Mouse (Mus musculus): ENCODE measurements around the gene Mrpl24. TPM values are rescaled to one million over a fixed set of nuclear protein-coding genes. Genes with fewer than 3 reads are reported as not detected.
A peak's percentile ranks its signal among the peaks of the same experiment; 100 is the strongest.

Gene Mrpl24
- polyA plus RNA-seq, 1 experiment from 2014 or later: 48.3 TPM

DNA sequence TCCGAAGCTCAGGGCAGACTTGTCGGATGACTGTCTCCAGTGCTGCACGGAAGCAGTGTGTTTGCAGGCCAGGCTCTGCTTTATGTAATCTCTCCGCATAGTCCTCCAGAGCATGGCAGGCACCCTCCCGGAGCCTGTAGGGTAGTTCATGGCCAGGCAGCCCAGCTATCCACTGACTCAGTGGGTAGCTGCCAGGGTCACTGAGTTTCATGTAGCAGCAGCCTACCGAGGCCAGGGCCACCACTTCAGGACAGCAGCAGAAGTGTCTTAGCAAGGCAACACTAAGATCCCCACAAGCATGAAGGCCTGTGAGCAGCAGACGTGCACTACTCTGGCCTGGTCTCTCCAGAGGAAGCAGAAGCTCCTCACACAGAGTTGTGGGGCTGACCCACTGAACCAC is 5.7 kb downstream of the Mrpl24 start:
- Histone ChIP-seq H3K4me3 (ENCODE audit: low read length) (no peak overlapping the region), H3K36me3 (ENCODE audit: control insufficient read depth, insufficient read depth, low read length) (peaks cover 33% of the 10 kb centered on the region), H3K27ac (ENCODE audit: low read depth, low read length) (no peak overlapping the region), H3K4me1 (ENCODE audit: control insufficient read depth, insufficient read depth, low read depth, low read length) (peaks cover 12% of the 10 kb centered on the region), H3K27me3 (replicated peaks; ENCODE audit: control insufficient read depth, insufficient read depth, low read length) (no peaks in the 10 kb centered on the region), H3K9me3 (ENCODE audit: control insufficient read depth, low read length) (no peaks in the 10 kb centered on the region), H3K9ac (ENCODE audit: low read depth, low read length) (no peak overlapping the region), H3K4me2 (ENCODE audit: low read length) (no peak overlapping the region)
- no peak for ATAC-seq
- 89% methylated on average over 7 of the region's 7 CpGs for WGBS

DNA sequence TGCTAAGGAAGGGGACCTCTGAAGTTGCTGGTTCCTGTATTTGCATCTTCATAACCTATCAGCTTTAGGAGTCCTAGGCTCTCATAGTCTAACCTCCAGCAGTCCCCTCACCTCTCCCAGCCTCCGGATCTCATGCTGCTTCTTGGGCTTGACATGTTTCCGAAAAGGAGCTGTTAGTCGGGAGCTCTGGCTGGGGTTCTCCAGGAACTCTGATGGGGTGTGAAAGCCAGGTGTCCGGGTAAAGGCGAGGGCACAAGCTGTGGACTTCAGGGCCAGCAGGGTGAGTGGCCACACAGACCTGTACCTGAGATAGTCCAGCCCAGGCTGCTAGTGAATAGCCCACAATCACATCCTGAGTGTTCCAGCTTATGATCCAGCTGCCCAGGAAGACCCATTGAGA is 8.1 kb downstream of the Mrpl24 start:
- 90% methylated on average over 5 of the region's 5 CpGs for WGBS
- H3K4me2 ChIP-seq (ENCODE audit: low read length): no peak overlapping the region
- H3K27me3 ChIP-seq (replicated peaks; ENCODE audit: control insufficient read depth, insufficient read depth, low read length): no peaks in the 10 kb centered on the region
- peaks cover 25% of the 10 kb centered on the region for H3K4me1 ChIP-seq (ENCODE audit: control insufficient read depth, insufficient read depth, low read depth, low read length)
- H3K9ac ChIP-seq (ENCODE audit: low read depth, low read length): no peak overlapping the region
- H3K4me3 ChIP-seq (ENCODE audit: low read length): no peak overlapping the region
- peaks cover 35% of the 10 kb centered on the region for H3K36me3 ChIP-seq (ENCODE audit: control insufficient read depth, insufficient read depth, low read length)
- no peak for ATAC-seq
- H3K27ac ChIP-seq (ENCODE audit: low read depth, low read length): no peak overlapping the region
- no peaks in the 10 kb centered on the region for H3K9me3 ChIP-seq (ENCODE audit: control insufficient read depth, low read length)

DNA sequence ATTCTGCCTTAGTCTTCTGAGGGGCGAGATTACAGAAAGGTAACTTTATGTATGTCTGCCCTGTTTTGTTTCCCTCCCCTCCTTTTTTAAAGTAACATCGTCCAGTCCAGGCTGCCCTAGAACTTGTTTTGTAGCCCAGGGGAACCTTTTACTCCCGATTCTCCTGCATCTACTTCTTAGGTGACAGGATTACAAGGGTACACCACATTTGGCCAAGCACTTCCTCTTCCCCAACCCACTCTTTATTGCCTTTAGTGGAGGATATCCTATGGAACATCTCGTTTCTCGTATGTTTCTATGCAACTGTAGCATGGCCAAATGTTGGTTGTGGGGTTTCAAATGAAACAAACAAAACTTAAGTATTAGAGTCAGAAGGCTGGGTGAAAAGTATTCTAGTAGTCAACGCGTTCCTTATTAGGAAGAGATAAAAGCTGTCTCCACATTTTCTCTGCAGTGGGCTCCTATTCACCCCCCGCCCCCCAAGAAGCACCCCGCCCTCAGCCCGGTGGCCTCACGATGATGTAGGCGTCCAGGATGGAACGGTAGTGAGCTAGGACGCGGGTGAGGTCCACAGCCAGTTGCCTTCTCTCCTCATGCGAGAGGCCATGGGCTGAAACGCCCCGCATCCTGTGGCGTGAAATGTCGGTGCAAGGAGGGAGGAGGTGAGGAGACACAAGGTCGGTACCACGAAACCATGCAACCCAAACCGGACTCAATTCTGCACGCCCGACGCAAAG is 10.2 kb downstream of the Mrpl24 start:
- 7% methylated on average over 26 of the region's 26 CpGs for WGBS
- peak overlapping the region; percentile 71 for H3K9ac ChIP-seq (ENCODE audit: low read depth, low read length)
- H3K27ac ChIP-seq (ENCODE audit: low read depth, low read length): peak overlapping the region; percentile 58
- H3K4me2 ChIP-seq (ENCODE audit: low read length): peak overlapping the region; percentile 85
- no peaks in the 10 kb centered on the region for H3K27me3 ChIP-seq (replicated peaks; ENCODE audit: control insufficient read depth, insufficient read depth, low read length)
- H3K4me1 ChIP-seq (ENCODE audit: control insufficient read depth, insufficient read depth, low read depth, low read length): peaks cover 28% of the 10 kb centered on the region
- no peak; the same call in 1 of the 2 replicates for ATAC-seq
- H3K4me3 ChIP-seq (ENCODE audit: low read length): peak overlapping the region; percentile 56
- peaks cover 21% of the 10 kb centered on the region for H3K36me3 ChIP-seq (ENCODE audit: control insufficient read depth, insufficient read depth, low read length)
- H3K9me3 ChIP-seq (ENCODE audit: control insufficient read depth, low read length): no peaks in the 10 kb centered on the region

DNA sequence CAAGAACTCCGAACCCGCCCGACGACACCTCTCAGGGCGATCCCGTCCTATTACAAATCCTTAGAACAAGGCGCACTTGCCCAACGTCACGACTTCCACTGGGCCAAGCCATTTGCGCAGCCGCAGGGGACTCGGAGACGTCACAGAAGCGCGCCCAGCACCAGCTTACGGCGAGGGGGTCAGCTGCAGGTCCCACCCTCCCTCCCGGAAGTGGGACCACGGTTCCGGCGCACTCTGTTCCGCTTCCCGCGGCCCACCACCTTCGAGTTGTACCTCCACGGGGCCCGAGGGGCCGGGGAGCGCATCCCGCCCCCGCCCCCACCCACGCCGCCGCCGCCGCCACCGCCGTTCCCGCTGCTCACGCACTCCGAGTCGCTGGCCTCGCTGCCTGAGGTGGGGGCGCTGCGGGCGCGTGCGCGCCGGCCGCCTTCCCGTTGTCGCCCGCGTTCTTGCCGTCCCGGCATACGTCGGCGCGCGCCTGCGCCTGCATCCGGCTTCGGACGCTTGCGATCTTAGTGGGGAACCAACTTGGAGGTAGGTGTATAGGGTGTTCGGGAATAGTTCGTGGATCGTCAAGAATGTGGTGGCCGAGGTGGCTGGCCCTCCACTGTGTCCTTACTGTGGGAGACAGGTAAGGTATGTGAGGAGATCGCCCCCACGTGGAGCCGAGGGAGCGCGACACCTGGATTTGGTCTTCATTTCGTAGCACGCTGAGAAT is 10.9 kb downstream of the Mrpl24 start, which contains the start of the genes Isg20l2 and Rrnad1:
TSS of gene Isg20l2 (plus strand) at position 237 of the 718 bp plus-strand sequence.
TSS of gene Rrnad1 (minus strand) at position 640 of the 718 bp plus-strand sequence.
- peak within 1 kb of the TSS; percentile 71 for H3K9ac ChIP-seq (ENCODE audit: low read depth, low read length)
- peaks cover 28% of the 10 kb centered on the region for H3K4me1 ChIP-seq (ENCODE audit: control insufficient read depth, insufficient read depth, low read depth, low read length)
- H3K4me2 ChIP-seq (ENCODE audit: low read length): peak within 1 kb of the TSS; percentile 85
- peak; percentile 98 for ATAC-seq
- no peaks in the 10 kb centered on the region for H3K9me3 ChIP-seq (ENCODE audit: control insufficient read depth, low read length)
- H3K36me3 ChIP-seq (ENCODE audit: control insufficient read depth, insufficient read depth, low read length): peaks cover 14% of the 10 kb centered on the region
- peak within 1 kb of the TSS; percentile 56 for H3K4me3 ChIP-seq (ENCODE audit: low read length)
- under 1% methylated on average over 52 of the region's 78 CpGs for WGBS
- H3K27me3 ChIP-seq (replicated peaks; ENCODE audit: control insufficient read depth, insufficient read depth, low read length): no peaks in the 10 kb centered on the region
- peak within 1 kb of the TSS; percentile 92 for H3K27ac ChIP-seq (ENCODE audit: low read depth, low read length)

DNA sequence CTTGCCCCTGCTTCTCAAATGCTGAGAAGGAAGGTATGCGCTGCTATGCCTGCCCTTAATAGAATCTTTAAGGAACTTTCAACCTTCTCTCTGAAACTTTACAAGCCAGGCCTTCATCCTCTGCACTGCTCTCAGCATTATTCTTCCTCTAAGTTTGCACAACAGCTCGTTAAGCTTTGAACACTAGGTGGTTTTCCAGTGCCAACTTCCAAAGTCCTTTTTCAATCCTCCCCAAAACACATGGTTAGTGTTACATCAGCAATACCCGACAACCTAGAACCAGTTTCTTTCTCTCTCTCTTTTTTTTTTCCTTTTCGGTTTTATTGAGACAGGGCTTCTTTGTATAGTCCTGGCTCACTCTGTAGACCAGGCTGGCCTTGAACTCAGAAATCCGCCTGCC is 14.7 kb downstream of the Mrpl24 start:
- Histone ChIP-seq H3K9ac (ENCODE audit: low read depth, low read length) (no peak overlapping the region), H3K36me3 (ENCODE audit: control insufficient read depth, insufficient read depth, low read length) (peaks cover 15% of the 10 kb centered on the region), H3K4me2 (ENCODE audit: low read length) (no peak overlapping the region), H3K27ac (ENCODE audit: low read depth, low read length) (no peak overlapping the region), H3K4me3 (ENCODE audit: low read length) (no peak overlapping the region), H3K27me3 (replicated peaks; ENCODE audit: control insufficient read depth, insufficient read depth, low read length) (no peaks in the 10 kb centered on the region), H3K4me1 (ENCODE audit: control insufficient read depth, insufficient read depth, low read depth, low read length) (peaks cover 28% of the 10 kb centered on the region), H3K9me3 (ENCODE audit: control insufficient read depth, low read length) (no peaks in the 10 kb centered on the region)
- ATAC-seq: no peak
- WGBS: 85% methylated on average over 5 of the region's 5 CpGs

DNA sequence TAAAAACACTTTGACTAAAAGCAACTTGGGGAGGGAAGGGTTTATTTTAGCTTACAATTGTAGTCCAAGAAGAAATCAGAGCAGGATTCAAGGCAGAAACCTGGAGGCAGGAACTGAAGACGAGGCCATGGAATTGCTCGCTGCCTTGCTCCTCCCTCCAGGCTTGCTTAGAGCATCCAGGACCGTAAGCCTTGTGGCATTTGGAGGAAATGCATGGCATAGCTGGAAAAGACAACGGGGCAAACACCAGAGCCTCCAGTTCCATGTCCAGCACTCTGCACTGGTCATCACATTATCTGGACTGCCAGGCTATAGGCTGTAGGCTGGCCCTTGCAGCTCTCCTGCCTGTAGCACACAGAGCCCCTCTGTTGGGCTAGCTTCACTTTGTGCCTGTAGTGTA is 15.2 kb downstream of the Mrpl24 start:
- no peak overlapping the region for H3K4me2 ChIP-seq (ENCODE audit: low read length)
- H3K27me3 ChIP-seq (replicated peaks; ENCODE audit: control insufficient read depth, insufficient read depth, low read length): no peaks in the 10 kb centered on the region
- peaks cover 19% of the 10 kb centered on the region for H3K36me3 ChIP-seq (ENCODE audit: control insufficient read depth, insufficient read depth, low read length)
- H3K9me3 ChIP-seq (ENCODE audit: control insufficient read depth, low read length): no peaks in the 10 kb centered on the region
- peaks cover 24% of the 10 kb centered on the region for H3K4me1 ChIP-seq (ENCODE audit: control insufficient read depth, insufficient read depth, low read depth, low read length)
- H3K4me3 ChIP-seq (ENCODE audit: low read length): no peak overlapping the region
- H3K27ac ChIP-seq (ENCODE audit: low read depth, low read length): no peak overlapping the region
- no peak overlapping the region for H3K9ac ChIP-seq (ENCODE audit: low read depth, low read length)
- no peak for ATAC-seq
- 65% methylated on average over 4 of the region's 4 CpGs for WGBS

DNA sequence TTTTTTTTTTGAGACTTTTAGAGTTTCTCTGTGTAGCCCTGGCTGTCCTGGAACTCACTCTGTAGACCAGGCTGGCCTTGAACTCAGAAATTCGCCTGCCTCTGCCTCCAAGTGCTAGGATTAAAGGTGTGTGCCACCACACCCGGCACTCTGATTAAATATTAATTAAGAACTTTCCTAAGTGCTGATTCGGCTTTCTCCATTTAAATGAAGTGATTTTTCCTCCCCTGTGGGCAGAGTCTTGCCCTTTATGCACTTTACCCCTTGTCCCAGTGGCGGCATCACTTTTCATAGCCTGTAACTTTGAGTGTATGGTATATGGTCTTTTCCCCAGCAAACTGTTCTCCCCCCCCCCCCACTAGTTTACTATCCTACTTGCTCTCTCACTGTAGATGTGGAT is 15.9 kb downstream of the Mrpl24 start:
- H3K9ac ChIP-seq (ENCODE audit: low read depth, low read length): no peak overlapping the region
- peaks cover 22% of the 10 kb centered on the region for H3K36me3 ChIP-seq (ENCODE audit: control insufficient read depth, insufficient read depth, low read length)
- ATAC-seq: no peak
- H3K4me3 ChIP-seq (ENCODE audit: low read length): no peak overlapping the region
- no peak overlapping the region for H3K4me2 ChIP-seq (ENCODE audit: low read length)
- no peaks in the 10 kb centered on the region for H3K9me3 ChIP-seq (ENCODE audit: control insufficient read depth, low read length)
- no peaks in the 10 kb centered on the region for H3K27me3 ChIP-seq (replicated peaks; ENCODE audit: control insufficient read depth, insufficient read depth, low read length)
- peaks cover 24% of the 10 kb centered on the region for H3K4me1 ChIP-seq (ENCODE audit: control insufficient read depth, insufficient read depth, low read depth, low read length)
- no peak overlapping the region for H3K27ac ChIP-seq (ENCODE audit: low read depth, low read length)
- 83% methylated on average over 4 of the region's 4 CpGs for WGBS

DNA sequence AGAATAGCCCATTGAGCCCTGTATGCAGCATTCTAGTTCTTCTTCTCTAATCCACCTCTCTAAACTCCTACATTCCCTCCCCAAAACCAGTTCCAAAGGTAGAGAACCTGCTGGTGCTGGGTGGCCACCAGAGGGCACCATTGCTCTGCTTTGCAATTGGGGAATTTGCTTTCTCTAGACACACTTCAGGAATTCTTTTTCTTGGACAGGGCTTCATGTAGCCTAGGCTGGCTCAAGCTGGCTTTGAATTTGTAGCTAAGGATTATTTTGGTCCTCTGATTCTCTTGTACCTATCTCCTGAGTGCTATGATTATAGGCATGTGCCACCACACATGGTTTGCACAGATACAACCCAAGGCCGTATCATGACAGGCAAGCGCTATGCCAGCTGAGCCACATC is 16.5 kb downstream of the Mrpl24 start:
- no peak overlapping the region for H3K4me2 ChIP-seq (ENCODE audit: low read length)
- H3K36me3 ChIP-seq (ENCODE audit: control insufficient read depth, insufficient read depth, low read length): peaks cover 23% of the 10 kb centered on the region
- no peak overlapping the region for H3K4me3 ChIP-seq (ENCODE audit: low read length)
- H3K9me3 ChIP-seq (ENCODE audit: control insufficient read depth, low read length): no peaks in the 10 kb centered on the region
- 93% methylated on average over 2 of the region's 2 CpGs for WGBS
- no peaks in the 10 kb centered on the region for H3K27me3 ChIP-seq (replicated peaks; ENCODE audit: control insufficient read depth, insufficient read depth, low read length)
- H3K9ac ChIP-seq (ENCODE audit: low read depth, low read length): no peak overlapping the region
- peaks cover 23% of the 10 kb centered on the region for H3K4me1 ChIP-seq (ENCODE audit: control insufficient read depth, insufficient read depth, low read depth, low read length)
- no peak overlapping the region for H3K27ac ChIP-seq (ENCODE audit: low read depth, low read length)
- ATAC-seq: peak; percentile 58

DNA sequence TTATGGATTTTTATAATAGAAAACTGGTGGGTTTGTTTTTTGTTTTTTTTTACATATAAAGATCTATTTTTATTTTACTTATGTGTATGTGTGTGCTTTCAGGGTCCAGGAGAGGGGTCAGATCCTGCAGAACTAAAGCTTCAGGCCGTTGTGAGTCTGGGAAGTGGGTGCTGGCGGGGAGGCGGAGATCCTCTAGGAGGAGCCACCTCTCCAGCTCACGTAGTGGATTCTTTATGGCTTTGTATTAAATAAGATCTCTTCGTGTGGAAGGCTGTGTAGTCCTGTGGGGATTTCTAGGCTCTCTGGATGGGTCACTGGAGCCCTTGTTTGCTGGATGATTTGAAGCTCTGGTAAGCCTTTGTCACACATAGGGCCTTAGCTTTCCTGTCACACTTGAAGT is 21.3 kb downstream of the Mrpl24 start:
- Histone ChIP-seq H3K27ac (ENCODE audit: low read depth, low read length) (no peak overlapping the region), H3K4me3 (ENCODE audit: low read length) (no peak overlapping the region), H3K36me3 (ENCODE audit: control insufficient read depth, insufficient read depth, low read length) (peaks cover 28% of the 10 kb centered on the region), H3K9me3 (ENCODE audit: control insufficient read depth, low read length) (no peaks in the 10 kb centered on the region), H3K4me2 (ENCODE audit: low read length) (no peak overlapping the region), H3K9ac (ENCODE audit: low read depth, low read length) (no peak overlapping the region), H3K27me3 (replicated peaks; ENCODE audit: control insufficient read depth, insufficient read depth, low read length) (no peaks in the 10 kb centered on the region; the same call in 1 of the 2 replicates), H3K4me1 (ENCODE audit: control insufficient read depth, insufficient read depth, low read depth, low read length) (peaks cover 6% of the 10 kb centered on the region)
- ATAC-seq: no peak
- 53% methylated on average over 5 of the region's 5 CpGs for WGBS
